Mouse (Mus musculus): ENCODE data around the gene Sox10.

The Sox10 gene

GRCm38 (mm10) chr15:79122546-79122945 lies 42.5 kb downstream of the Sox10 start:
- DNase-seq, result no peak

DNA sequence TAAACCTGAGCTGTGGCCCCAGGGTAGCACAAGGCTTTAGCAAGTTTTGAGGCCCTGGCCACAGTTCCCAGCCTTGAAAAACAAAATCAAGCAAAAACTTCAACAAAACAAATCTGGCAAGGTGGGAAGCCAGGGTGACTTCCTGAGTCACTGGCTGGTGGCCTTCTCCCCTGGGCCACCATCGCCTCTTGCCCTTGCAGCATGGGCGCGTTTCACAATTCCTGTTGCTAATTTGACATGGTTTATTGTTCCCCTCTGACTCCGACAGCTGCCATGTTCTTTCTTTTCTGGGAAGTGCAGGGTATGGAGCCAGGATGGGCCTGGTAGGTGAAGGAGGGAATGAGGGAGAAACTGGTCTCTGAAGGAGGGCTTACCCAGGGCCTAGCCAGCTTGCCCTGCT lies 42.9 kb downstream of the Sox10 start:
- DNase-seq, result no peak

DNA sequence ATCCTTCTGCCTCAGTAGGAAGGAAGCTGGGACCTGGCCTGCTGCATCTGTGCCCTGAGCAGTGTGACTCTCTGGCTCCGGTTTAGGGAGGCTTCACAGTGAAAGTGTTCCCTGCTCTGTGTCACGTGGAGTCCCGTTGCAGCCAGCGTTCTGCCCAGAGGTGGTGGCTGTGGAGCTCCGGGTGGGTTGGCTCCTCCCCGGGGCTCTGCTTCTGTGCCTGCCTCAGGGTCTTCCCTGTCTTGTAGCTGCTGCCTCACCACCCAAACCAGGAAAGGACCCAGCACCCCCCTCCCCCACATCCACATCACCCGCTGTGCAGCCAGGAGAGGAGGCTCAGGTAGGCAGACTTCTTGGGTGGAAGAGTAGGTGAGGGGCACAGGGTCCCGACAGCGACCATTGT lies 45.5 kb downstream of the Sox10 start:
- DNase-seq, result no peak

- no peak for DNase-seq
Observed at GRCm38 (mm10) chr15:79115276-79115675, 49.8 kb downstream of the Sox10 start.

DNA sequence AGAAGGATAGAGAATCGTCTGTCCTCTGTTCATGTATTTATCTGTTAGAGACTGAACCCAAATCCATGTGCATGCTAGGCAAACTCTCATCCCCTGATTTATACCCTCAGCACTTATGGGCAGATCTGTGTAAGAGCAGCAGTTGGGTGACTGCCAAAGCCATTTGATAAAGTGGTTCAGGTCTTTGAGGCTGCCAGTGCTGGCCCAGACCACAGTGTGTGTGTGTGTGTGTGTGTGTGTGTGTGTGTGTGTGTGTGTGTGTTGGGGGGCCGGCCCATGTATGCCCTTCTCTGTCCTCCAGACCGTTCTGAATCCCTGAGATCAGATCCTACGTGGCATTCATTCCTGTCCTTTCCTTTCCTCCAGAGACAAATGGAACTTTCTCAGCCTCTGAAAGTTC lies 53.3 kb downstream of the Sox10 start:
- no peak for DNase-seq

DNA sequence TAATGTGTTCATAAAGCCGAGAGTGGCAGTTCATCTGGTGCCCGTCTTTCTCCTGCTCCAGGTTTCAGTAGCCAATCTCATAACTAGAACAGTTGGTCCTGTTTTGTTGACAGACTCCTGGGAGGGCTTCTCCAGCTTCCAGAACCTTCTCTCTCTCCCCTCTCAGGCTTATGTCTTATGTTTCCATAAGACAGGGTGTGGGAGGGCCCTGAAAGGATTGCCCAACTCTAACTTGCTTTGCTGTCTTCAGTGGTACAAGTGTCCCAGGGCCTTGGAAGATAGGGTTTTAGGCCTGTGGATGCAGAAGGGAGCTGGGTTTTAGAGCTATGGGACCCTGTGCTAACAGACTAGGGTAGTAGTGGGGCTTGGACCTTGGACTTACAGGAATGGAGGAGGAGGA lies 54.5 kb downstream of the Sox10 start:
- no peak for DNase-seq

GRCm38 (mm10) chr15:79110031-79110430 lies 55.0 kb downstream of the Sox10 start:
- no peak for DNase-seq

- DNase-seq, result no peak
Observed at GRCm38 (mm10) chr15:79109321-79109934, 55.6 kb downstream of the Sox10 start.

- DNase-seq, result peak; percentile 78
Observed at GRCm38 (mm10) chr15:79108421-79109320, 56.4 kb downstream of the Sox10 start, which contains the start of gene Micall1. TSS of gene Micall1 (plus strand) at chr15:79108898.

DNA sequence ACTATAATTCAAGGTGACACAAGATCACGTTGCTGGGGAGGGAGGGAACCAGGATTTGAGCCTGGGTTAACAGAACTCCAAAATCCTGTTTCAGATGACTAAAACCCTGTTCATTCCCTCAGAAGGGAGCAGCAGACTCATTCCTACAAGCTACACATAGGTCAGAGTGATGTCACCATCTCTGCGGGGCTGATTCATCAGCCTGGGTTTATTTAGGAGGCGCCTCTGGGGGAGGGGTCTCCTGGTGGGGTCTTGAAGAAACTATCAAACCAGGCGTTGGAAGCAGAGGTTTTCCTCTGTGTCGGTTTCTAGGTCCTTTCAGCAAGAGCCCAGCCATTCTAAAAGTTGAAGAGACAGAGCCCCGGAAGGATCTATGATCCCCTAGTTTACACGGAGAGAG lies 57.1 kb downstream of the Sox10 start:
- no peak for DNase-seq

DNA sequence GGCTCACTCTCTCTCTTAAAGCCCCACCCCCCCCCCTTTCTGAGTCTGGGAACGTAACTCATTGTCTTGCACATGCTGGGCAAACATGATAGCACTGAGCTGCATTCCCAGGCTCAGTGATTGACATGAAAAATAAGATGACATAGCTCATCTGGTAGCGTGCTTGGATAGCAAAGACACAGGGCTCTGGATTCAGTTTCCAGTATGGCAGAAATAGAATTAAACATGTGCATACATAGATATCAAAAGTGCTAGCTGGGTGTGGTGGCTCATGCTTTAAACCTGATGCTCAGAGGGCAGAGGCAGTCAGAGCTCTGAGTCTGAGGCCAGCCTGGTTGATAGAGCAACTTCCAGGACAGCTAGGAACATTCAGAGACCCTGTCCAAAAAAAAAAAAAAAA lies 59.2 kb downstream of the Sox10 start:
- no peak for DNase-seq
